Mouse (Mus musculus) B cell, adult 2 months (primary cell): ENCODE data around the gene Mblac2.
A peak's percentile ranks its signal among the peaks of the same experiment; 100 is the strongest.

ENCODE experiments used
- DNase-seq, 2 experiments: peaks; one replicate each; pipeline ENCODE4 v3.0.0; 2022

Gene Mblac2

DNA sequence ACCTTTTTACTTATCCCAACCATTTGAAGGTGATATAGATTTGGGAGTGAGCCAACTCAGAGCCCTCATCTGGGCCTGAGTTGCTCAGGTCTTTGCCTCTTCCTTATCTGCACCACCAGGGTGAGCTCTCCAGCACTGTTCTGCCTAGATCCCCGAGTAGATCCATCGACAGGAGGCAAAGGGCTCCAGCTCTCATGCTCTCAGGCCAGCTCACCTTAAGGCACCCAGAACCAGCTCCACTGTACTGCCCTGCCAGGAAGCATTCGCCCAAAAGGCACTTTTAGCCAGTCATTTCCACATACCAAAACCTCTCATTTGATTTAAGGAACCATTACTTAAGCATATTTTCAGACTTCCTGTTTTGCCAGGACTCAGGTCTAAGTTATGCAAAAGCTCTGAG lies 29.8 kb downstream of the Mblac2 start:
- DNase-seq = no peak

DNA sequence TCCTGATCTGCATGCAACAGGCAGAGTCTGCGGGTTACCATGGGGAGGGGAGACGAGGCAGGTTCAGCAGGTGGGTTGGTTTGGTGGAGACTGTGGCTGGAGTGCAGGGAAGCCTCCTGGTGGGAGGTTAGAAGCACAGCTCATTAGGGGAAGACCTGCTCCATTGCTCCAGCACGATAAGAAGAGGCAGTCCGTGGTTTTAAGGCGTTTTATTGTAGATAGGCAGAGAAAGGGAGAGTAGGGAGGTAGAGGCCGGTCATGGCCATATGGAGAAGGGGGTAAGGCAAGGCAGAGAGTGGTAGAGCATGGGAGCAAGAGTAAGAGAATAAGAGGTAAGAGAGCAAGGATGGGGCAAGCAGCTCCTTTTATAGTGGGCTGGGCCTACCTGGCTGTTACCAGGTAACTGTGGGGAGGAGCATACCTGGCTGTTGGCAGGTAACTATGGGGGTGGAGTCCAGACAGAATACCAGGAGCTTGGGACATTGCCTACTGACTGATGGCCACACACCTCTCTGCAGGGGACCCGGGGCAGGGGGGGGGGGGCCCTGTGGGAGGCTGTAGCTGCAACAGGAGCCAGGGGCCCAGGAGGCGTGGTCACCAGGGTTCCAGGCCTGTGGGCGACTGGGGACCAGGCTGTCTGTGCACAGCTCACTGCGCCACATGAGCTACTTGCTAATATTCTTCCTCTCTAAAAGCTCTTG lies 32.4 kb downstream of the Mblac2 start:
- DNase-seq = no peak

DNA sequence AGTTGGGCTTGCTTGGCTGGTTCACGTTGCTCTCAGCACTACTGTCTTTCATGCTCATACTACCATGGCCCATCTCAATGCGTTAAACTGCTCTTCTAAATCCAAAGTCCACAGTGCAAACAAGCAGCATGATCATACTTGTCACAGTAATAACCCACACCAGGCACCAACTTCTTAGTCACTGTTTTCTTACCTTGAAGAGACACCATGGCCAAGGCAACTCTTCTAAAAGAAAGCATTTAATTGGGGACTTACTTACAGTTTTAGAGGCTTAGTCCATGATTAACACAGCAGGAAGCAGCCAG lies 32.9 kb downstream of the Mblac2 start:
- no peak for DNase-seq

DNA sequence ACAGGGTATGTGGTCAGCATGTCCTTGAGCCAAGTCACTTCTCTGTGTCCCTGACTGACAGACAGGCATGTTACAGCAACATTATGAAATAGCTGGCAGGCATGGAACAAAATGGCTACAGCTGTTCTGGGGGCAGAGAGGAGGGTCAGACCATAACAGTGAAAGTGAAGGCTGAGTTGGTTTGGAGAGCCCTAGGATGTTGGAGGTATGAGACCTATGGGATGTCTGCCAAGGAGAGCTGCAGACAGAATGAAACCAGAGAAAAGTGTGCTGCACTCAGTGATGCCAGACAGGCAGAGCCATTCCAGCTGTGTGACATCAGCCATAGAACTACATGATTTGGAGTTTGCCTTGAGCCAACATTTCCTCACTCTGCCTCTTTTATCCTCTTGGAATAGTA lies 43.7 kb downstream of the Mblac2 start:
- DNase-seq = no peak

DNA sequence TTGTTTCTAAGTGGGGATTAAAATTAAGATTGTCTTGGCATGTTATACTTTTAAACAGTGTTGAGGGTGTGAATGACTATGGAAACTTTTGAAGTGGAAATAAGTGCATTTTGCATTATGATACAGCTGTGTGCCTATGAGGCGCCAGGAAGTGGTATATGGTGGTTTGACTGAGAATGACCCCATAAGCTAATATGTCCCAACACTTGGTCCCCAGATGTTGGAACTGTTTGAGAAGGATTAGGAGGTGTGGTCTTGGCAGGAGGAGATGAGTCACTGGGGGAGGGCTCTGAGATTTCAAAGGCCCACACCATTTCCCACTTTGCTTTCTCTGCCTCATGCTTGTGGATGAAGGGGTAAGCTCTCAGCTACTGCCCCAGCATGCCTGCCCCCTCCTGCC lies 44.2 kb downstream of the Mblac2 start:
- DNase-seq = no peak

DNA sequence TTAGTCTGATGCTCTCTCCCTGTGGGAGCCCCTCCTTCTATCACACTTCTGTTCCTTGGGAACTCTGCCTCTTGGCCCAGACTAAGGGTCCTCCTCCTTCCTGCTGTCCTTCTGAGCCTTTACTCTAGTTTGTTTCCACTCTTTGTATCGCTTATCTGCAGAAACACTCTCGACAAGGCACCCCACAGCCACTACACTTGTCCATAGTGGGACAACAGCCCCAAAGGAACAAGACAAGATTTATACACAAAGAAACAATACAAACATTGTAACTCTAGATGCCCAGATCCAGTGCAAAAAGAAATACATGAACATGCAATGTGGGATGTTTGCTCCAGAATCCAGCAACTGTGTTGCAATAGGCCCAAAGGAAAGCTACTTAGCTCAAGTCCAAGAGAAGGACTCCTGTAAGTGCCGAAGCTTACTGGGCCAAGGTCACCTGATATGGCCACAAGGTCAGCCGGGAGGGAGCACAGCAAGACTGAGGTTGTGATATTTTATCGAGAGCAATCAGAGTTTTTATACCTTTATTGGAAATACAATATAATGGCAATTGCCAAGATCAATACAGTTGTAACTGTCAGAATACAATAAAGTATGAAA lies 46.0 kb downstream of the Mblac2 start:
- no peak for DNase-seq

DNA sequence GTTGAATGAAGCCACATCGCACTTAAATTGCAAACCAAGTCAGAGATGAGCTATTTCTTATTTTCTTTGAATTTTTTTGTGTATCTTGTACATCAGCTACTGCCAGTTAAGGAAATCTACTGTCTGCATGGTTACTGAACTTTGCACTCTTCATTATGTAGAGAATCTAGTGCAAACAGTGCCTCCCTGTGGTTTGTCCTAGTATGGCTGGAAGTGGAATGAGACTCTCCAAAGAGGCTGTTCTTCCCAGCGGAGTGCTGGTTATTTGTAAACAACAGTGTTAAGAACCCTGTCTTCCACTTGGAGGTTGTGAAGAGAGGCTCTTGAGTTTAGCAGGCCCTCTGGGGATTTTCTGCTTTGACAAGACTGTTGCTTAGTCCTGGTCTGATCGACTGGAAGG lies 49.2 kb downstream of the Mblac2 start:
- peak; percentile 26 to 31 for DNase-seq

DNA sequence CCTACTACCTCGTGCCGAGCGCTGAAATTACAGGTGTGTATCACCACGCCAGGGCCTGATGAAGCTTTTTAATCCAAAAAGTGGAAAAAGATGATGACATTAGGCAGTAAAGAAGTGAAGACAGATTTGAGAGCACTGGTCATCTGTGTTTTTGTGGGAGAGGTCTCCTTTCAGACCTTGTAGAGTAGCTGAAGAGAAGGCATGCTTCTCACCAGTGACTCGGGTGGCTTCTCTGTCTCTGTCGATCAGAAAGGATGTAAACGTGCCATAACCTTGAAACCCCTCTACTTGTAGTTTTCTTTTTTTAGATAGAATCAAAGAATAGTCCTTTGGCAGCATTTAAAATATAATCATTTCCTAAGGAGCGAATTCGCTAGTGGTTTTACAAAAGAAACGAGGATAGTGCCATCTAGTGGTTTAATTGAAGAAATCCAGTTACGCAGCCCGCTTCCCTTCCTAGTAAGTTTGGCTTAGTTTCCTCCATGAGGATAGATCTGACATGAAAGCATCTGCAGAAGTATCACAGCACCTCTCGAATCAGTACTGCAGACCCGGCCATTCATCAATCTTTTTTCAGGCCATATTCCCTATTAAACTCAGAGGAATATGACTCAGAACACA lies 50.5 kb downstream of the Mblac2 start:
- DNase-seq = peak; percentile 34 to 39

DNA sequence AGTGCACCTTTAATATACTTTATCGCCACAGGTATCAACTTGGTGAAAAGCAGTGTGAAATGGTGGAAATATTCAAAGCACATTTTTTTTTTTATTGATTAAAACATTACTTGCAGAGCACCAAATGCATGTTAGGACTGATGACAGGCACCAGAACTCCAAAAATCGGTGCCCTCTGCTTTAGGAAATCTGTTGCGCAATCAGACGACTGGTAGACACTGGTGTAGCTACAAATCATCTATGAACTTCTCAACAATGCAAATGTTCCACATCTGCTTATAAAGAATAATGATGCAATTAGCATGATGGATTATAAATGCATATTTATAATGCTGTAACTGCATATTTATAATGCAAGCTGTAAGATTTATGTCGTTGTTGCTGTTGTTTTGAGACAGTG lies 53.0 kb downstream of the Mblac2 start:
- DNase-seq = no peak

DNA sequence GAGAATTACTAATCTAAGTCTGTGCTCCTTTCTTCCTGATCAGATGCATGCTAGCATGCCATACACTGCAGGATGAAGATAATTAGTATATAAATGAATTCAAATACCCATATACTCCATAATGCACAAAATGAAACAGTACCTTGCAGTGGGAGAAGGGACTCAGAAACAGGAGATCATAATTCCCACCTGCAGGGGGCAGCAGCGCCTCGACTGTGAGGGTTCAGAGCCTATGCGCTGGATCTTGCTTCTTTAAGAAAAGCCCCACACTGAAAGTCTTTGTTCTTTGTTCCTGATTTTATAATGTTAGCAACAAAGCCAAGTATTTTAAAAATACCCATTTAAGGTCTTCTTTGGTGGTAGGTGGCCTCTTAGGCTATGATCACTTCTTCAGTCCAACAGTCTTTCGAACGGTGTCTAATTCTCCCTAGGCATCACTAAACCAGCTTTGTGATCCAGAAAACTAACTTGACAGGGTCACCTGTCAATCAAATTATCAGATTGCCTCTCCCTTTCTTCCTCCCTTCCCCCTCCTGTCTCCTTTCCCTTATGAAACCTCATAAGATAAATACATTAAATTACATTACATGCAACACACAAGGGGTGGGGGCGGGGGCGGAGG lies 56.0 kb downstream of the Mblac2 start:
- DNase-seq = peak; percentile 81 to 83

DNA sequence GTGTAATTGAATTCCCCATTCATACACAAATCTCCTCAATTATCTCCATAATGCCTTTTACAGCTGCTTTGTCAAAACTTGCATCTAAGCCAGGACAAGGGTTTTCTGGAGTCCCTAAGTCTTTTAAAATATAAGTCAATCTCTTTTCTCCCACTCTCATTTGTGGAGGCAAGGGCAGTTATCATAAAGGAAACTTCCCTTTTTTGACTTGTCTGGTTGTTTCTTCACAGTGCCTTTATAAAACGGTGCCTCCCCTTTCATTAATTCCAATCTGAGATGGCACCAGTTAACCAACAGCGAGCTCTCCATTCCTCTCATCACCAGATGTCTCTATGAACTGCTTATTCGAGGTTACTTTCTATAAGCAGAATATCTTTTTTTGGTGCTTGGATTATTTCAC lies 65.1 kb downstream of the Mblac2 start:
- no peak for DNase-seq

DNA sequence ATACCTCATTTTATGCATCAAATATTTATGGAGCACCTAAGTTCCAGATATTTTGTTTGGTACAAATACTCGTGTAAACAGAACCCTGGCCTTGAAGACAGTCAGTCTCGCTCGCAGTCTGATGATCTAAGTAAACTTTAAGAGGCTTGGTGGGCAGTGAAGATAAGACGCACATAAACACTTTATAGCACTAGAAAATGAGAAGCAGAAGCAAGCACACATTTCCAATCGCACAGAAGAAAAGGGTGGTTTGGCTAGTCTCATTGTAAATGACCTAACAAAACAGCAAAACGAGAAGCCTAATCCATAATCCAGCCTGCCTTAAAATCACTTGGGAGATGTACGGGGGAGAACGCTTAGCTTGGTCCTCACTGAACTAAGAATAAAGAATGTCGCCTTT lies 71.3 kb downstream of the Mblac2 start:
- DNase-seq = no peak

DNA sequence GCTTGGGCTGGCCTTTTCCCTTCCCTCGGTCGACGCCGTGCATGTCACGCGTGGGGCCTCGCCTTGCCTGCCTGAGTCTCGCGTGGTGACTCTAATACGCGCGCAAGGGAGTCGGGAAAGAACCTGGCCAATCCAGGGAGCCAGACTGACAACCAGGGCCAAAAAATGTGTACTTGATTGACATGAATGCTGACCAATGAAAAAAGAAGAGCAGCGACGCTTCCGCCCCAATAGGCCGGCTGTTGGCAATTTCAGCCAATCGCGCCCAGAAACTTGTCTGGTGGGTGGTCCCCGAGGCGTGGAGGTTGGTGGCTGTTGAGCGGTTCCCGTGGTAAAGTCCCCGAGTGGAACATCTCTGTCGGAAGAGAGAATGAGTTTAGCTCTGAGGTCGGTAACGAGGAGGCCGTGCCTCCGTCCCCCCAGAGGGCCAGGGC lies 71.8 kb downstream of the Mblac2 start, which contains the start of gene Cetn3:
Cetn3 (plus strand) TSS at position 107 of the 434 bp plus-strand sequence.
- peak; percentile 91 for DNase-seq

DNA sequence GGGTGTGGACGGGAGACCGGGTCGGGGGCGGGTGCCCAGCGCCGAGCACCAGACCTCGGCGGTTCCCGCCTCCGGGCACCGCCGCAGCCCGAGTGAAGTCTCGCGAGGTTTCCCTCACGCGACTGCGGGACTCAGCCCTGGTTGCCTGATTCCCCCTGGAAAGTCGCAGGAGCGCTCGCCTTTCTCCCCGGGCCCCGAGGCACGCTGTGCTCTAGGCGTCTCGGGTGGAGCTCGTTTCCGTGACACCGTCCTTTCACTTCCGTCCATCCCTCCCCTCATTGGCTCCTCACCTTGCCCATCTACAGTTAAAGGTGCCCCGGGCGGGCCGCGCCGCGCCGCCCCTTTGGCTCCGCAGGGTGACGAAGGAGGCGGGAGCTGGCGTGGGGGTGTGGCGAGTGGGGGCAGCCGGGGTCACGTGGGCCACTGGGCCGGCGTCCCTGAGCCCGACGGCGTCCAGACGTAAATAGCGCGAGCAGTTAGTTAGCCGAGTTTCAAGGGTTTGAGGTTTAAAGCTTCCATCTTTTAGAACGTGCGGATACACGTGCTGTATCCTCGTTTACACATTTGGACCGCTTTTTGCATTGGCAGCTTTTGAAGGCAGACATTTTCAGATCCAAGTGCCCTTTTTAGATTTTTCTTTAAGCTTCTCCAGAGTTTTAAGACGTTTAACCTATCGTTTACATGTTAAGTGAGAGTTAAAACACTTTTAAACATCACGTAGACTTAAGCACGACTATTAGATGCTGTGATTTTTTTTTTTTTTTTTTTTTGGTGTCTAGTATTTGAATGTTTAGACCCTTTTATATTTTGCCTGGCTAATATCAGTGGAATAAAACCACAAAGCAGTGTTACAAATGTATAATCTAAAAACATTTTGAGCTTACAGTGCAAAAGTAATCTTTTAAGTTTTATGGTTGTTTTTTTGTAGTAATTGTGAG lies 72.5 kb downstream of the Mblac2 start:
- peak; percentile 98 for DNase-seq

DNA sequence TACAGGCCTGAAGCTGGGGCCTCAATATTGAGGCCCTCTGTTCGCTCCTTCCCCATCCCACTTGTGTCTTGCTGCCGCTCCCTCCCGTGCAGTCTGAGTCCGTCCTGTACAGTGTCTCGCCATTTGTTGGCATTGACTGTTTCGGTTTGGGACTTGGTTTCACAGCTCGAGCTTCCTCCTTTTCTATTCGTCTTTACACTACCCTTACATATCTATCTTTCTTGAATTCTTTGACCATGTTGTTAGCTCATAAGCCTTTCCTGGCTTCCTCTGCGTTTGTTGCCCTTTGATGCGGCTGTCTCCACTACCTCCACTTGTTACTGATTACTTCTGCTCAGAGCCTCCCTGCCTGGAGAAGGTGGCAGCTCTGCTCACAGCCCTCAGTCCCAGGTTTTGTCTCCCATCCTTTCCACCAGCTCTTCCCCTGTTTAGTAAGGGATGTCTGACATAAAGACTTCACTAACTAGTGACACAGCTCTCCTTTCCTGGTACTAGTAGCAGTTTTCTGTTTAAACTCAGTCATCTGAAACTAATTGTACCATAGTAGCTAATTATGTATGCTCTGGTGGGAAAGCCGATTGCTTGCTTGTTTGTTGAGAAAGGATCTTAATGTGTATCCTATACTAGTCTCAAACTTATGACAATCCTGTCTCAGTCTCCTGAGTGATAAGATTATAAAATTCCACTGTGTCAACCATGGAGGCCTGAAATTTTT lies 74.8 kb downstream of the Mblac2 start:
- no peak for DNase-seq

DNA sequence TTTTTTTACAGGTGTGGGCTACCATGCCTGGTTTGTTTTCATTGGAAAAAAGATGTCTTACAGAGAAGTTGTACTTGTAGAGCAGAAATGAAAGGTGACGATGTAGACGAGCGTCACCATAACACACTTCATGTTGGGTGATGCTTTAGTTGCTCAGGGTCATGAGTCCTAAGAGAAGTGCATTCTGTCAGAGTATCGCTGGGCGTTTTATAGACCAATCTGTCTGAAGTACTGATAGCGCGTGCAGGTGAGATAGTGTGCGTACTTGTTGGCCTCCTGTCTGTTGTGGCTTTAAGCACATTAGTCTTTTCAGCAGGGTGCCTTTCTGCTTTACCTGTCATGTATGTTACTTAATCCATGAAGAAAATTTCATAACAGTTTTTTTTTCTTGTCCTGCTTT lies 79.0 kb downstream of the Mblac2 start:
- no peak for DNase-seq

DNA sequence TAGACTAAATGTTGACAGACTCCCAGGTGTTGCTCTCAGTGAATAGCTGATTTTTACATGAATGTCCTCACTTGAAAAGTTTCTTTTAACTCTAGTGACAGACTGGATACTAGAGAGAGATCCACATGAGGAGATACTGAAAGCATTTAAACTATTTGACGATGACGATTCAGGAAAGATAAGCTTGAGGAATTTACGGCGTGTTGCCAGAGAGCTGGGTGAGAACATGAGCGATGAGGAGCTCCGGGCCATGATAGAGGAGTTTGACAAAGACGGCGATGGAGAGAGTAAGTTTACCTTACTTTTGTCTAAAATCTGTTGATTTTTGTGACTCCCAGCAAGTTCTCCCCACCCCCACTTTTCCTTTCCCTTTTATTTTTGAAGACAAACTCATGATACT lies 80.7 kb downstream of the Mblac2 start:
- DNase-seq = no peak

DNA sequence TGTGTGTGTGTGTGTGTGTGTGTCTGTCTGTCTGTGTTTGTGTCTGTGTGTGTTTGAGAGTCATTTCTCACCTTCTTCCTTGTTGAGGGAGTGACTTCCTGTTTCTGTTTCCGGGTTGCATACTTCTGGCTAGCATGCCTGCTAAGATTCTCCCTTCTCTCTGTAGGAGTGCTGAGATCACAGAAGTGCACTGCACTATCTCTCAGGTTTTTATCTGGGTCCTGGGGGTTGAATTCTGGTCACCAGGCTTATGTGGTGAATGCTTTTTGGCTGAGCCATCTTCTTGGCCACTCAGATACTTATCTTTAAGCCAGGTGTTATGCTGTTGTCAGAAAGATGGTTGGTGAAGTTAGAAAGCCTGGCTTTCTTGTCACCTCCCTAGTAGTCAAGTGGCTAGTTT lies 82.7 kb downstream of the Mblac2 start:
- DNase-seq = peak; percentile 44 to 51

DNA sequence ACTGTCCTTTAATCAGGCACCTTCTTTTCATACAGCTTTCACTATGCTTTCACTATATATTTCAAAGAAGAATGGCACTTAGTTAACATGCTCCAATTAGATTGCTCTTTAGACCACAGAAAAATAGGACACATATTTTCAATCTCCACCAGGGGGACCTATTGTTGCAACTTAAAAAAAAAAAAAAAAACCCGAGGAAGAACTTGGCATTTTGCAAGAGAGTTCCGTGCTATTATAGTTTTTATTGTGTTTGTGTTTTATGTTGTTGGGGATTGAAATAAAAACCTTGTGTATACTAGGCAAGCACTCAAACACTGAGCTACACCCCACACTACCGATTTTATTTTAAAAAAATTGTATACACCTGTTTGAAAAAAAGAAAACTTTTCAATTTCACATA lies 90.0 kb downstream of the Mblac2 start:
- DNase-seq = no peak
